Mouse (Mus musculus): ENCODE data around the gene Unk. TPM values are rescaled to one million over a fixed set of nuclear protein-coding genes. Genes with fewer than 3 reads are reported as not detected.
"Not testable (repeated sequence)": the region's sequence is repeated elsewhere in the genome, so short reads cannot be mapped to it uniquely, and the experiment has no call there.

The Unk gene
- polyA plus RNA-seq, 1 experiment from 2014 or later, result 41.3 TPM

GRCm38 (mm10) chr11:116088188-116088587 is 58.1 kb downstream of the Unk start:
- no peak overlapping the region; the same call in 1 of the 2 replicates for H3K9ac ChIP-seq (ENCODE audit: low read length)
- H3K4me2 ChIP-seq (ENCODE audit: low read depth, low read length), result peak overlapping the region; percentile 70; the same call in 1 of the 2 replicates
- H3K4me1 ChIP-seq (replicated peaks; ENCODE audit: control insufficient read depth, insufficient read depth, low read length), result peaks cover 12% of the 10 kb centered on the region
- no peaks in the 10 kb centered on the region for H3K9me3 ChIP-seq (ENCODE audit: control insufficient read depth, low read length)
- H3K4me3 ChIP-seq (ENCODE audit: low read length), result no peak overlapping the region
- 69% methylated on average over 8 of the region's 8 CpGs for WGBS
- no peak for ATAC-seq (ENCODE audit: low read depth)
- no peak overlapping the region for H3K27ac ChIP-seq (ENCODE audit: low read length)
- peaks cover 6% of the 10 kb centered on the region for H3K36me3 ChIP-seq (ENCODE audit: control insufficient read depth, insufficient read depth, low read length)
- no peaks in the 10 kb centered on the region for H3K27me3 ChIP-seq (ENCODE audit: control insufficient read depth, insufficient read depth, low read depth, low read length)

DNA sequence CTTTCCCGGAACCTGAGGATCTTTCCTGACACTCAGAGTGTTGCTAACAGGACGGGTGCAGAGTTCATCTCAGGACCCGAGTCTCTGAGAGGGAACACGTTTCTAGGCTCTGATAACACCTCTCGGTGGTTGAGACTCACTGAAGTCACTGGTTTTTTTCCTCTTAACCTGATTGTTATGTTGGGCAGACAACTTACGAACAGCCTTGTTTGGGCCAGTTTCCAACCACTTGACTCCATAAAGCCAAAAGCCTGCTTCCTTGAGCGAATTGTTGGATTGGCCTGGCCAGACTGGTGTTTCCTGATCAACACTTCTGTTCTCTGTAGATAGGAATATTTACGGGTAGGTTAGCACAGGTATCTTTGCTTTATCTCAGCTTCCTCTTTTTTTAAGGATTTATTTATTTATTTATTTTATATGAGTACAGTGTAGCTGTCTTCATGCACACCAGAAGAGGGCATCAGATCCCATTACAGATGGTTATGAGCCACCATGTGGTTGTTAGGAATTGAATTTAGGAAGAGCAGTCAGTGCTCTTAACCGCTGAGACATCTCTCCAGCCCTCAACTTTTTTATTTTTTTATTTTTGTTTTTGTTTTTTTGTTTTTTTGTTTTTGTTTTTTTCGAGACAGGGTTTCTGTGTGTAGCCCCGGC is 58.7 kb downstream of the Unk start:
- no peak overlapping the region for H3K27ac ChIP-seq (ENCODE audit: low read length)
- ATAC-seq (ENCODE audit: low read depth), result no peak
- H3K4me1 ChIP-seq (replicated peaks; ENCODE audit: control insufficient read depth, insufficient read depth, low read length), result peaks cover 13% of the 10 kb centered on the region
- no peaks in the 10 kb centered on the region for H3K27me3 ChIP-seq (ENCODE audit: control insufficient read depth, insufficient read depth, low read depth, low read length)
- H3K9ac ChIP-seq (ENCODE audit: low read length), result no peak overlapping the region
- no peaks in the 10 kb centered on the region for H3K36me3 ChIP-seq (ENCODE audit: control insufficient read depth, insufficient read depth, low read length)
- no peak overlapping the region for H3K4me3 ChIP-seq (ENCODE audit: low read length)
- WGBS, result 65% methylated on average over 11 of the region's 11 CpGs
- H3K9me3 ChIP-seq (ENCODE audit: control insufficient read depth, low read length), result no peaks in the 10 kb centered on the region
- H3K4me2 ChIP-seq (ENCODE audit: low read depth, low read length), result no peak overlapping the region

DNA sequence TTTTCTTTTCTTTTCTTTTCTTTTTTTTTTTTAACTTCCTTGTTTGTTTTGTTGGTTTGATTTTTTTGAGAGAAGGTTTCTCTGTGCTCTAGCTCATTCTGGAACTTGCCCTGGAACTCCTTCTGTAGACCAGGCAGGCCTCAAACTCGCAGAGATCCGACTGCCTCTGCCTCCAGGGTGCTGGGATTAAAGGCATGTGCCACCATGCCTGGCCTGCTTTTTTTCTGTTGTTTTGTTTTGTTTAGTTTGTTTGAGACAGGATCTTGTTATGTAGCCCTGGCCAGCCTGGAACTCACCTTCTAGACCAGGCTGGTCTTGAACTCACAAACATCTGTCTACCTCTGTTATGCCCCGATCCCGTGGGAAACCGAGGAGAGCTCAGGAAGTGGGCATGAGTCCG is 59.4 kb downstream of the Unk start:
- H3K27ac ChIP-seq (ENCODE audit: low read length), result no peak overlapping the region
- ATAC-seq (ENCODE audit: low read depth), result no peak
- 80% methylated on average over 6 of the region's 6 CpGs for WGBS

DNA sequence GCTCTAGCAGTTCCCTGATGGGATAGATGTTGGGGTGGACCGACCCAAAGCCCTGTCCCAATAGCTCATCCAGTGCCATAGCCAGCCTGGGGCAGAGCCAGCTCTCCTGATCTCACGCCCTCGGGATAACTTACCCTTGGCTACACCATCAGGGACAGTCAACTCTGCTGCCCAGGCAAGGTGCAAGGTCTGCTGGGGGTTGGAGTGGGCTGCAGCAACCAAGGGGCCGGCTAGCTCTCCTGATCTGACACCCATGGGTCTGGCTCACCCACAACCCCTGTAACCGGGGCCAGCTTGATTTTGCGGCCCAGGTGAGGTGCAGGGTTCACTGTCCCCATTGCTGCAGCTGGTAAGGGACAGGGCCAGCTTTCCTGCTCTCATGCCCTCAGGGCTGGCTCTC is 61.5 kb downstream of the Unk start:
- H3K9ac ChIP-seq (ENCODE audit: low read length), result no peak overlapping the region
- H3K4me2 ChIP-seq (ENCODE audit: low read depth, low read length), result no peak overlapping the region
- WGBS, result 87% methylated on average over 6 of the region's 6 CpGs
- H3K4me1 ChIP-seq (replicated peaks; ENCODE audit: control insufficient read depth, insufficient read depth, low read length), result peaks cover 9% of the 10 kb centered on the region
- peaks cover 1% of the 10 kb centered on the region; the same call in 1 of the 2 replicates for H3K9me3 ChIP-seq (ENCODE audit: control insufficient read depth, low read length)
- H3K27me3 ChIP-seq (ENCODE audit: control insufficient read depth, insufficient read depth, low read depth, low read length), result no peaks in the 10 kb centered on the region
- no peaks in the 10 kb centered on the region for H3K36me3 ChIP-seq (ENCODE audit: control insufficient read depth, insufficient read depth, low read length)
- no peak overlapping the region for H3K27ac ChIP-seq (ENCODE audit: low read length)
- ATAC-seq (ENCODE audit: low read depth), result no peak
- no peak overlapping the region for H3K4me3 ChIP-seq (ENCODE audit: low read length)

More for the DNA sequence above, 59.4 kb downstream of the Unk start:
- H3K27me3 ChIP-seq (ENCODE audit: control insufficient read depth, insufficient read depth, low read depth, low read length), result no peaks in the 10 kb centered on the region
- H3K36me3 ChIP-seq (ENCODE audit: control insufficient read depth, insufficient read depth, low read length), result no peaks in the 10 kb centered on the region
- H3K4me2 ChIP-seq (ENCODE audit: low read depth, low read length), result no peak overlapping the region
- H3K4me3 ChIP-seq (ENCODE audit: low read length), result no peak overlapping the region
- peaks cover 16% of the 10 kb centered on the region for H3K4me1 ChIP-seq (replicated peaks; ENCODE audit: control insufficient read depth, insufficient read depth, low read length)
- H3K9me3 ChIP-seq (ENCODE audit: control insufficient read depth, low read length), result no peaks in the 10 kb centered on the region
- H3K9ac ChIP-seq (ENCODE audit: low read length), result no peak overlapping the region

DNA sequence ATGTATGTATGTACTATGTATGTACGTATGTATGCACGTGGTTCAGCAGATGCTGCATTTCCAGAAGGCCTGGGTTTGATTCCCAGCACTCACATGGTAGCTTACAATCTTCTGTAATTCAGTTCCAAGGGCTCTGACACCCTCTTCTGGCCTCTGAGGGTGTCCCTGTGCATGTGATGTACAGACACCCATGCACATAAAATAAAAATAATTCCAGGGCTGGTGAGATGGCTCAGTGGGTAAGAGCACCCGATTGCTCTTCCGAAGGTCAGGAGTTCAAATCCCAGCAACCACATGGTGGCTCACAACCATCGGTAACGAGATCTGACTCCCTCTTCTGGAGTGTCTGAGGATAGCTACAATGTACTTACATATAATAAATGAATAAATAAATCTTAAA is 62.8 kb downstream of the Unk start:
- 88% methylated on average over 6 of the region's 6 CpGs for WGBS
- H3K4me1 ChIP-seq (replicated peaks; ENCODE audit: control insufficient read depth, insufficient read depth, low read length); H3K9me3 ChIP-seq (ENCODE audit: control insufficient read depth, low read length); H3K9ac ChIP-seq (ENCODE audit: low read length); H3K36me3 ChIP-seq (ENCODE audit: control insufficient read depth, insufficient read depth, low read length); H3K4me3 ChIP-seq (ENCODE audit: low read length); ATAC-seq (ENCODE audit: low read depth); H3K27me3 ChIP-seq (ENCODE audit: control insufficient read depth, insufficient read depth, low read depth, low read length); H3K27ac ChIP-seq (ENCODE audit: low read length); H3K4me2 ChIP-seq (ENCODE audit: low read depth, low read length): not testable (repeated sequence)

DNA sequence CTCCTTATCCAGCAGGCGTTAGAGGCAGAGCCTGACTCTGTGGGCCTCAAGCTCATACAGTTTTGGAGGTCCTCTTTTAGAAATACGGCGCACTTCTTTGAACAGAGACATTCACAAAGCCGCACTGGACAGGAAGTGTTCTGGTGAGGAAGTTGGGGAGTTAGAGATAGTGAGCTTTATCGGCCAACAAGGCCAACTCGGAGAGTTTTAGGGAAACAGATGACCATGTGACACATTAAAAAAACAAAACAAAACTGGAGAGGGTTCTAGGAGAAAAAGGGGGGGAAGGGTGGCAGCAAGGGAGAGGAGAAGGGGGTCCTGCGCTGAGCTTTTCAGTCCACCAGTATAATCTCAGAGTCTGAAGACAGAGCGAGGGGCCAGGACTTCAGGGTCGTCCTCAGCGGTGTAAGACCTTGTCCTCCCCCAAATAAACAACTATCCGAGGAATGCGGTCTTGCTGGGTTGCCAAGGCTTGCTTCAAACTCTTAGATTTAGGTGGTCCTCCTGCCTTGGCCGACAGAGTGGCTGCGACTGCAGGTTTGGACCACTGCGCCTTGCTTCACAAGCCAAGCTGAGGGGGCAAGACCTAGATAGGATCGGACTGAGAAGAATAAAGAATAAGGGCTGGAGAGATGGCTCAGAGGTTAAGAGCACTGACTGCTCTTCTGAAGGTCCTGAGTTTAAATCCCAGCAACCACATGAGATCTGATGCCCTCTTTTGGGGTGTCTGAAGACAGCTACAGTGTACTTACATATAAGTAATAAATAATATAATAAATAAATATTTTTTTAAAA is 63.8 kb downstream of the Unk start:
- no peak overlapping the region for H3K4me2 ChIP-seq (ENCODE audit: low read depth, low read length)
- 0 out of 2 replicates have a peak, but pooled peaks have one; percentile 24 for ATAC-seq (ENCODE audit: low read depth)
- no peaks in the 10 kb centered on the region for H3K36me3 ChIP-seq (ENCODE audit: control insufficient read depth, insufficient read depth, low read length)
- WGBS, result 32% methylated on average over 16 of the region's 16 CpGs
- H3K4me1 ChIP-seq (replicated peaks; ENCODE audit: control insufficient read depth, insufficient read depth, low read length), result peaks cover 7% of the 10 kb centered on the region; the same call in 1 of the 2 replicates
- peaks cover 4% of the 10 kb centered on the region for H3K9me3 ChIP-seq (ENCODE audit: control insufficient read depth, low read length)
- peak overlapping the region; percentile 13; the same call in 1 of the 2 replicates for H3K9ac ChIP-seq (ENCODE audit: low read length)
- no peak overlapping the region for H3K4me3 ChIP-seq (ENCODE audit: low read length)
- H3K27me3 ChIP-seq (ENCODE audit: control insufficient read depth, insufficient read depth, low read depth, low read length), result no peaks in the 10 kb centered on the region
- peak overlapping the region; percentile 71 for H3K27ac ChIP-seq (ENCODE audit: low read length)

GRCm38 (mm10) chr11:116095573-116095972 is 65.5 kb downstream of the Unk start:
- H3K27me3 ChIP-seq (ENCODE audit: control insufficient read depth, insufficient read depth, low read depth, low read length), result no peaks in the 10 kb centered on the region
- peaks cover 15% of the 10 kb centered on the region for H3K4me1 ChIP-seq (replicated peaks; ENCODE audit: control insufficient read depth, insufficient read depth, low read length)
- H3K36me3 ChIP-seq (ENCODE audit: control insufficient read depth, insufficient read depth, low read length), result no peaks in the 10 kb centered on the region
- peak; percentile 51 for ATAC-seq (ENCODE audit: low read depth)
- no peak overlapping the region for H3K4me2 ChIP-seq (ENCODE audit: low read depth, low read length)
- H3K27ac ChIP-seq (ENCODE audit: low read length), result peak overlapping the region; percentile 54
- H3K4me3 ChIP-seq (ENCODE audit: low read length), result no peak overlapping the region
- WGBS, result 52% methylated on average over 3 of the region's 3 CpGs
- H3K9me3 ChIP-seq (ENCODE audit: control insufficient read depth, low read length), result peaks cover 4% of the 10 kb centered on the region
- H3K9ac ChIP-seq (ENCODE audit: low read length), result no peak overlapping the region

DNA sequence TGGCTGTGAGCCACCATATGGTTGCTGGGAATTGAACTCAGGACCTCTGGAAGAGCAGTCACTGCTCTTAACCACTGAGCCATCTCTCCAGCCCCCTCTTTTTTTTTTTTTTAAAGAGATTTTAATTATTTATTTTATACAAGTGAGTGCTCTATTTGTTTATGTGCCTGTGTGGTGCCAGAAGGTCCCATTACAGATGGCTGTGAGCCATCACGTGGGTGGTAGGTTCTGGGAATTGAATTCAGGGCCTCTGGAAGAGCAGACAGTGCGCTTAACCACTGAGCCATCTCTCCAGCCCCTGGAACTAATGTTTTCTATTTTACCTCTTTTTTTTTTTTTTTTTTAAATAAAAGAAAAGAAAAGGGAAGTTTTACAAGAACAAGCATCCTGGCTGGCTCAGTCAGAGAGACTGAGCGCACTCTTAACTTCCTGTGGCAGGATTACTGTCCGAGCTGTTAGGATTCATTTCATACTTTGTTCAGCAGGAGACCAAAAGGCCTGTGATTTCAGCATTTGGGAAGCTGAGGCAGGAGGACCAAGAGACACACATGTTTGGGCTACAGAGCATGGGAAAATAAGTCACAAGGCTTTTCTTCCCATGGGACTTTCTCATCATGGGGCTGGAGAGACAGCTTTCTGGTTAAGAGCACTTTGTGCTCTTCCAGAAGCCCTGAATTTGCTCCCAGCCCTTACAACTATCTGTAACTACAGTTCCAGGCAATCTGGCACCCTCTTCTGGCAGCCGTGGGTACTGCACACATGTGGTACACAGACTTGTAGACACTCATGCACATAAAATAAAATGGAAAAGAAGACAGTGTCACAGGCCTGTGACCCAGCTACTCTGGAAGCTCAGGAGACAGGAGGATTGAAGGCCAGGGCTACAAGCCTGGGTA is 66.3 kb downstream of the Unk start:
- Histone ChIP-seq H3K27ac (ENCODE audit: low read length) (no peak overlapping the region), H3K36me3 (ENCODE audit: control insufficient read depth, insufficient read depth, low read length) (no peaks in the 10 kb centered on the region), H3K27me3 (ENCODE audit: control insufficient read depth, insufficient read depth, low read depth, low read length) (no peaks in the 10 kb centered on the region), H3K9me3 (ENCODE audit: control insufficient read depth, low read length) (peaks cover 4% of the 10 kb centered on the region), H3K4me2 (ENCODE audit: low read depth, low read length) (no peak overlapping the region), H3K4me3 (ENCODE audit: low read length) (no peak overlapping the region), H3K4me1 (replicated peaks; ENCODE audit: control insufficient read depth, insufficient read depth, low read length) (peaks cover 23% of the 10 kb centered on the region), H3K9ac (ENCODE audit: low read length) (no peak overlapping the region)
- ATAC-seq (ENCODE audit: low read depth), result no peak
- 78% methylated on average over 5 of the region's 5 CpGs for WGBS

Measured in lung, embryonic 16.5 days (tissue).